Mouse (Mus musculus): ENCODE results near the gene Angel2. TPM values are rescaled to one million over a fixed set of nuclear protein-coding genes. Genes with fewer than 3 reads are reported as not detected.

Angel2 gene
- total RNA-seq, 2 experiments from 2014 or later = 23.1 to 25.1 TPM

DNA sequence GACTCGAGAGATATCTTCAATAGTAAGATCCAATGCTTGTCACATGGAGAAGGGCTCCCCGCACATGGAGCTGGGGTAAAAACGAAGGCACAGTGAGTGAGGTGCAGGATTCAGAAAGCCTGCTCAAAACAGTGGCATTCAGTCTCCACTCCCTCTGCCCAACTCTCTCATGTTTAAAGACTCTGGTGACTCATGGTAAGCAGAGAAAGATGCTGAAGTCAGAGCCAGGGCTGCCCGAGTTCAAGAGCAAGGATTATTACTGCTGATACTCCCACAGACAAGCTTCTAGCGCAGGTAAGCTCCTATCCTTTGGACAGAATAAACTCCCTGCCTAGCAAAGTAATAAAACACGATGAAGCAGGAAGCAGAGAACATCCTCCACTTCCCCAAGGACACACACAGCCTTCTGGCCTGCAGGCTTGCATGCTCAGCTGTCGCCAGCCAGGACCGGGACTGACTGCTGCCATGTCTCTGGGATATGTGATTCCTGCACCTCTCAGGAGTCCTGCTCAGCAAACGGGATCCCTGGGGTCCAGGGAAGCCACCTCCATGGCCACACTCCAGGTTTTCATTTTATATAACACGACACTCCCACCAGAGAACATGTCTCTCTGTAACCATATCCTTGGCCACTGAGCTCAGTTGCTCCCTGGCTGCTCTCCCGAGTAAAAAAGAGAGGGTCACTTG, 52.1 kb downstream of the Angel2 start:
- intact Hi-C loops (cut with DNase I) = no loop called here
- DNase-seq = peak in 1 of 2 experiments; percentile 21

DNA sequence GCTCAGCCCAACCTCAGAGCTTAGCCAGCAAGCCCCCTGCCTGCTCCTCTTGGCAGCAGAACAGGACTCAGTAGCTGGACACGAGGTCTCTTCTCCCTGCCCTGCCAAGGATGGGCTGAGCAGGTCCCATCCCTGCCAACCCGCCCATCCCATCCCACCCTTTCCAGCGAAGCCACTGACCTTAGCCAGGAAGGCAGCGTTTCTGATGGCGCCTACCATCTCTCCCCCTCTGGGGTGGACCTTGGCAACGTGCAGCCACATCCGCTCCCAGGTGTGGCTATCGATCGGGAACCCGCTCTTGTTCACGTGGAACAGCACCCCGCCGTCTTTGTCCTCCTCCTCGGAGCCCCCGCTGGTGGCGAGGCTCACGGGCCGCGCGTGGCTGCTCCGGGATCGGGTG, 53.1 kb downstream of the Angel2 start:
- intact Hi-C loops (cut with DNase I) = no loop called here
- DNase-seq = no peak

DNA sequence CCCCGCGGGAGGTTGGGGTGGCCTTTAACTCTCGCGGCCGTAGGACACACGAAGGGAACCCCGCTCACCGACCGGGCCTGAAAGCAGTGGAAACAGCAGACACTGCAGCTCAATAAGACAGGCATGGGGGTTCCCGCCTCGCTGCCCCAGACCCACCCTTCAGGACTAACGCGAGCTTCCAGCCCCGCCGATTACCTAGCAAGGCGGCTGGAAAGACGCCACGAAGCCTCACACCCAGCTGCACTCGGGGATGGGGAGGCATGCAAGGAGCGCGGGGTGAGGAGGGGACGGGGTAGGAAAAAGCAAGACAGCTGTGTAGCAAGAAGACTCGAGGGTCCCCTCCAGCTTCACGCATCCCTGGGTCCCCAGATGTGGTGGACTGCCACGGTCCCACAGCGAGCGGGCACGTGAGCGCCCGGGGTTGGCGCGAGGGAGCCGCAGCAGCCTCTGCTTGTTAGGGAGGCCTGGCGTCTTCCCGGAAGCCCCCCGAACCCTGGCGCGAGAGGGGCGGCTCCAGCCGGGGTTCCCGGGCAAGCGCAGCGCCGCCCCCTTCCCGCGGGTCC, 53.7 kb downstream of the Angel2 start:
- intact Hi-C loops (cut with DNase I) = no loop called here
- DNase-seq = no peak

DNA sequence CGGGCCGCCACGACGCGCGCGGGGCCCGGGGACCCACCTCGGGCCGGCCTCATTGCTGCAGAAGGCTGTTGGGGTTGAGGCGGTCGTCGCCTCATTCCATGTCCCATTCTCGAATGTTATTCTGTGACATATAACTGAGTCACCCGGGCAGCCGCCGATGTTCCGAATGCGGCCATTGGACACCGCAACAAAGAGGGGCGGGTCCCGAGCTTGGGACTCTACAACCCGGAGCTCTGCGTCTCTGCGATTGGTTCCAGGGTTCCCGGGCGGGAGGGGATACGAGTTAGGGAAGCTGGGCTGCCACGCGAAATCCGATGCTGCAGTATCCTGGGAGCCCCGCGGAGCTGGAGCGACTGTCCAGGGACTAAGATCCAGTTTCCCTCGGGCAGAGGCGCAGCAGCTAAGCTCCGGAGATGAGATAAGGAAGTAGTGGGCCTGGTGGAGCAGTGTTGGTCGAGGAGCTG, 54.2 kb downstream of the Angel2 start, which contains the start of gene Vash2:
Vash2 (minus strand) TSS at position 197 of the 464 bp plus-strand sequence.
- DNase-seq = peak; percentile 69 to 74
- intact Hi-C loops (cut with DNase I) = no loop called here

DNA sequence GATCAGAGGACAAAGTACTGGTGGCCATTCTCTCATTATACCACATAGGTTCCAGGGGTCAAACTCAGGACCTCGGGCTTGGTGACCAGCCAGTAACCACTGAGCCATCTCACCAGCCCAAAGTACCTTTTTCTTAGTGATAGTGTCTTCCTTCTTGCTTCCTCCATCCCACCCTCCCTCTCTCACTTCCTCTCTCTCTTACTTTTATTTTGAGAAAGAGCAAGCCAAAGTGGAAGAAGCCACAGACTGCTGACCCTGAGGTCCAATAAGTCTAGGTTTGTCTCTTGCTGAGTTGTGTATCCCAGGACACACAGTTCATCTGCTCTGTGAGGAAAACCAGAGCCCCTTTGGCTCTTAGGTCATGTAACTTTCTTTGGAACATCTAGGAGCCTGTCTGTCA, 55.6 kb downstream of the Angel2 start:
- intact Hi-C loops (cut with DNase I) = no loop called here
- no peak for DNase-seq

DNA sequence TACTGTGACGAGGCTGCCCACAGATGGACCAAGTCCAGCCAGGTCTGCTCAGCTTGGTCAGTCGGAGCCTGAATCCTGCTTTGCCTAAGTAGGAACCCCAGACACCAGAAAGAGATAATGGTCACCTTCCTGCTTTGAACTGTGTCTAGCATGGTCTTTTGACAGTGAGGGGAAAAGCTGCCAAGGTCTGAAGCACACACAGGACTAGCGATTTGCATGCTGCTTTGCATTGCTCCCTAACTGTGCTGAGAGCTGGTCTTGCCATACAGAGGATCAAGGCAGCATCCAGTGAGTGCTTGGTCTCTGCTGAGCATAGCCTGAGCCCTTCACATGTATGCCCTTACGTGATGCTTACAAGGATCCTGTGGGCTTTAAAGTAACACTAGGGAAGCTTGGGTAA, 56.5 kb downstream of the Angel2 start:
- DNase-seq = no peak
- intact Hi-C loops (cut with DNase I) = no loop called here

DNA sequence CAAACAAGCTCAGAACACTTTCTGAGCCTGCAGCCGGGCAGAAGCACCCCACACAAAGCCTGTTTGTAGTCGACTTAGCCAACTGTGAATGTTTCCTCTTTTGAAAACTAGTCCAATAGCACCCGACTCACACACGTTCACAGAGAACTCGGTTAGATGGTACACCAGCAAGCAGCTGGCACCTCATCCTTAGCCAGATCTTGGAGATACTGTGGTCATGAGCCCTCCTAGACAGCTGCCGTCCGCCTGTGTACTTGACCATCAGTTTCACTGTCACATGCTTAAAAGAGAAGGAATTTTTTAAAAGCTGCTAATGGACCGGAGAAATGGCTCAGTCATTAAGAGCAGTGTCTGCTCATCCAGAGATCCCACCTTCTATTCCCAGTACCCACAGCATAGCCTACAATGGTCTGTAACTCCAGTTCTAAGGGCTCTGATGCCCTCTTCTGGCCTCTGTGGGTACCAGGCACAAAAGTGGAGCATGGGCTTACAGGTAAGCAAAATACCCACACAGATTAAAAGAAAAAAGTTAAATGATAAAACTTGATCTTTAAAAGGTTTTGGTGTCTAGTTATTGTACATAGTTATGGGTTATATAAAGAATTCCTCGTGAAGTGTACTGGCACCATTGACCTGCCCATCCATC, 64.6 kb downstream of the Angel2 start:
- no peak for DNase-seq
- intact Hi-C loops (cut with DNase I) = loop anchor here (5.0 kb wide), 1 partner anchor 42 kb away; no protein-coding TSS in a partner anchor

DNA sequence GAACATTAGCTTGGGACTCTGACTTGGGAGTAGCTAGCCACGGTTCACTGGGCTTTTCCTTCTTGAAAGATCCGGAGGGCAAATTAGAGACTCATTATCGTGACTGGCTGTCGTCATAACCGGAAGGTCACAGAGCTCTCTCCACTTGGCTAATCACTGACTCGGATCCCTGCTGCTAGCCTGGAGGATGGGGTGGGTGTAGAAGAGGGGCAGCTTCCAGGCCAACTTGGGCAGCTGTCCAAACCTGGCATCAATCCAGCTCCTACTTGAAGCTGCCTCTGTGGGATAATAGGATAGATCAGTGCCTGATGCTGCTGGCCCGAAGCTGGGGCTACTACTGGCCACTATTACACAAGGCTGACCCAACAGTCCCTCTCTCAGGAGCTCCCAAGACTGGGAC, 70.6 kb downstream of the Angel2 start:
- DNase-seq = peak; percentile 51 to 61
- intact Hi-C loops (cut with DNase I) = no loop called here

DNA sequence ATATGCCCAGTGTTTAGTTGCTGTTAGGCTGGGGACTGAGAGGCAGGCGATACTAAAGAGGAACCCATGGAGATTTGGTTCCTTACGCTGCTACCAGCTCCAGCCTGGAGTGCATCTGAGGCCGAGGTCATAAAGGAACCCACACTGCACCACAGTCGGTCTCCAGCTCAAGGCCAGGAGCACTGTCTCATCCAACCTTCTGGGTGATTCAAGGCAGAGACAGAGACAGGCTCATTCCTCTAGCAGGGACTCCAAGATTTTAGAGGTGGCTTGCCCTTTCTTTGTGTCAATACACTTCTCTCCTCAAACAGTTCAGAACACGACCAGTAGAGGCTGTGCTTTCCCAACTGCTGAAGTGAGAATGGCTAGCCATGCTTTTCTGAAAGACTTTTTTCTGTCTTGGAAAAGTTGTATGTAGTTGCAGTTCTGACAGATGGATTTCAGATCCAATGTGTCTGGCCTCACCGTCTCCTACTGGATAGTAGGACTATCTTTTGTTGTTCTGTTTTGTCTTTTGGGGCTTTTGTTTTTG, 71.5 kb downstream of the Angel2 start:
- DNase-seq = no peak
- intact Hi-C loops (cut with DNase I) = no loop called here

Other genes with a start within 250 kb of the Angel2 start
- gene Rps6kc1, start 13.3 kb upstream of the Angel2 start, total RNA-seq (2021) = 10 to 100 TPM; 14.9 to 18.3 TPM
- gene Vash2, start 54.2 kb downstream of the Angel2 start, total RNA-seq (2021) = under 1 TPM; 0.37 to 0.56 TPM
- 10 to 100 TPM; 12.5 to 20.2 TPM for gene Flvcr1, start 101.0 kb downstream of the Angel2 start, total RNA-seq (2021)
- gene Spata45, start 111.5 kb downstream of the Angel2 start, total RNA-seq (2021) = not detected
- 10 to 100 TPM; 12.6 to 14.3 TPM for gene Tatdn3, start 137.8 kb downstream of the Angel2 start, total RNA-seq (2021)
- gene Nsl1, start 137.9 kb downstream of the Angel2 start, total RNA-seq (2021) = under 1 TPM; 0.22 to 0.64 TPM
- gene Batf3, start 172.7 kb downstream of the Angel2 start, total RNA-seq (2021) = not detected
- gene Fam71a, start 239.7 kb downstream of the Angel2 start, total RNA-seq (2021) = not detected

Data from gastrocnemius, postnatal 36 days (tissue).